Mouse (Mus musculus) heart, embryonic 16.5 days (tissue): ENCODE data around the gene Cdk4. TPM values are rescaled to one million over a fixed set of nuclear protein-coding genes. Genes with fewer than 3 reads are reported as not detected.

Source experiments
- ATAC-seq: fragments of 200-750 bp; cut with Nextera tagmentation; replicated peaks from 2 replicates; pipeline ENCODE4 v1.8.0; 2017; ENCODE audit warnings: moderate number of reproducible peaks; ENCODE audit not compliant: insufficient read depth, low FRiP score; ENCODE audit errors: extremely low read depth
- H3K27ac ChIP-seq: fragments of 300-500 bp; sonication (generic); 2 replicates; pipeline ENCODE4 v1.5.1; 2014; ENCODE audit warnings: mild to moderate bottlenecking, low read length, control low read depth, moderate library complexity
- H3K27me3 ChIP-seq: fragments of 300-500 bp; sonication (generic); 2 replicates; pipeline ENCODE4 v1.6.1; 2014; ENCODE audit warnings: low read length, mixed read lengths; ENCODE audit not compliant: control insufficient read depth, insufficient read depth
- H3K36me3 ChIP-seq: fragments of 300-500 bp; sonication (generic); 2 replicates; pipeline ENCODE4 v1.6.1; 2014; ENCODE audit not compliant: control insufficient read depth, insufficient read depth
- H3K4me1 ChIP-seq: fragments of 300-500 bp; sonication (generic); 2 replicates; pipeline ENCODE4 v1.6.1; 2014; ENCODE audit warnings: low read length, mixed read lengths; ENCODE audit not compliant: control insufficient read depth, insufficient read depth
- H3K4me2 ChIP-seq: fragments of 300-500 bp; sonication (generic); 2 replicates; pipeline ENCODE4 v1.6.1; 2014; ENCODE audit warnings: low read depth, mild to moderate bottlenecking, control low read depth, low read length
- H3K4me3 ChIP-seq: fragments of 300-500 bp; sonication (generic); 2 replicates; pipeline ENCODE4 v1.5.1; 2014; ENCODE audit warnings: mild to moderate bottlenecking, control low read depth, low read length
- H3K9ac ChIP-seq: fragments of 300-500 bp; sonication (generic); 2 replicates; pipeline ENCODE4 v1.6.1; 2014; ENCODE audit warnings: low read length, control low read depth
- H3K9me3 ChIP-seq: fragments of 300-500 bp; sonication (generic); replicated peaks from 2 replicates; pipeline ENCODE4 v1.6.1; 2016; ENCODE audit warnings: low read length; ENCODE audit not compliant: control insufficient read depth
- WGBS: fragments of 180-500 bp; shearing (Covaris S2); extraction: QIAGEN DNeasy Blood & Tissue Kit; methylation state at CpG from one replicate; pipeline ENCODE4 v1.1.7; 2014; 5-methylcytosine and 5-hydroxymethylcytosine counted together
- polyA plus RNA-seq: library from polyadenylated mRNA; unstranded; fragments of >200 nt; fragmentation: Nextera tagmentation; extraction: Ambion mirVana; gene quantifications from 2 replicates; pipeline ENCODE4 v1.2.1, GENCODE M21; 2015

Gene Cdk4
- polyA plus RNA-seq, 1 experiment from 2014 or later: 885 TPM

- Histone ChIP-seq H3K9me3 (no peaks in the 10 kb centered on the region), H3K36me3 (no peaks in the 10 kb centered on the region), H3K4me3 (no peak overlapping the region), H3K4me2 (peak overlapping the region; percentile 3; the same call in 1 of the 2 replicates), H3K4me1 (peaks cover 13% of the 10 kb centered on the region), H3K9ac (no peak overlapping the region), H3K27ac (no peak overlapping the region), H3K27me3 (peaks cover 56% of the 10 kb centered on the region)
- ATAC-seq: no peak
- 23% methylated on average over 4 of the region's 4 CpGs for WGBS
These were observed 12.7 kb downstream of the Cdk4 start for GRCm38 (mm10) chr10:127076082-127076481.

- H3K27ac ChIP-seq: no peak overlapping the region
- H3K9ac ChIP-seq: no peak overlapping the region
- ATAC-seq: no peak
These were observed 14.2 kb downstream of the Cdk4 start for GRCm38 (mm10) chr10:127077515-127077914.

GRCm38 (mm10) chr10:127078001-127078676, 14.8 kb downstream of the Cdk4 start:
- Histone ChIP-seq H3K4me3 (no peak overlapping the region; the same call in 1 of the 2 replicates), H3K27ac (no peak overlapping the region), H3K9ac (no peak overlapping the region), H3K4me2 (peak overlapping the region; percentile 66; the same call in 1 of the 2 replicates), H3K27me3 (peaks cover 67% of the 10 kb centered on the region), H3K4me1 (peaks cover 12% of the 10 kb centered on the region), H3K36me3 (no peaks in the 10 kb centered on the region), H3K9me3 (no peaks in the 10 kb centered on the region)
- no peak for ATAC-seq
- 6% methylated on average over 12 of the region's 12 CpGs for WGBS

More at GRCm38 (mm10) chr10:127077515-127077914, 14.2 kb downstream of the Cdk4 start:
- Histone ChIP-seq H3K4me3 (no peak overlapping the region), H3K36me3 (no peaks in the 10 kb centered on the region), H3K4me2 (no peak overlapping the region), H3K27me3 (peaks cover 62% of the 10 kb centered on the region), H3K9me3 (no peaks in the 10 kb centered on the region), H3K4me1 (peaks cover 12% of the 10 kb centered on the region)
- WGBS: 5% methylated on average over 10 of the region's 10 CpGs

- Histone ChIP-seq H3K4me1 (peaks cover 12% of the 10 kb centered on the region), H3K4me2 (peak overlapping the region; percentile 66), H3K27ac (no peak overlapping the region), H3K9me3 (no peaks in the 10 kb centered on the region), H3K9ac (peak overlapping the region; percentile 26; the same call in 1 of the 2 replicates), H3K27me3 (peaks cover 75% of the 10 kb centered on the region), H3K36me3 (no peaks in the 10 kb centered on the region), H3K4me3 (peak overlapping the region; percentile 47)
- no peak for ATAC-seq
- 11% methylated on average over 43 of the region's 49 CpGs for WGBS
These were observed 15.6 kb downstream of the Cdk4 start for GRCm38 (mm10) chr10:127078677-127079575.

- WGBS: 9% methylated on average over 69 of the region's 70 CpGs
- Histone ChIP-seq H3K9me3 (no peaks in the 10 kb centered on the region), H3K9ac (peak overlapping the region; percentile 26; the same call in 1 of the 2 replicates), H3K27ac (no peak overlapping the region), H3K4me3 (peak overlapping the region; percentile 47), H3K4me1 (peaks cover 12% of the 10 kb centered on the region), H3K27me3 (peaks cover 82% of the 10 kb centered on the region), H3K36me3 (no peaks in the 10 kb centered on the region), H3K4me2 (peak overlapping the region; percentile 66)
- no peak for ATAC-seq
These were observed 16.5 kb downstream of the Cdk4 start for GRCm38 (mm10) chr10:127079665-127080391.

- ATAC-seq: no peak
- WGBS: 8% methylated on average over 48 of the region's 48 CpGs
- peaks cover 12% of the 10 kb centered on the region for H3K4me1 ChIP-seq
These were observed 17.8 kb downstream of the Cdk4 start for GRCm38 (mm10) chr10:127080901-127081780.

GRCm38 (mm10) chr10:127081996-127082620, 18.8 kb downstream of the Cdk4 start:
- H3K36me3 ChIP-seq: no peaks in the 10 kb centered on the region
- H3K27ac ChIP-seq: no peak overlapping the region
- no peaks in the 10 kb centered on the region for H3K9me3 ChIP-seq
- H3K4me2 ChIP-seq: no peak overlapping the region
- H3K4me1 ChIP-seq: peaks cover 12% of the 10 kb centered on the region
- WGBS: 35% methylated on average over 8 of the region's 8 CpGs
- H3K27me3 ChIP-seq: peaks cover 65% of the 10 kb centered on the region
- ATAC-seq: no peak
- no peak overlapping the region; the same call in 1 of the 2 replicates for H3K9ac ChIP-seq
- H3K4me3 ChIP-seq: peak overlapping the region; percentile 25; the same call in 1 of the 2 replicates

More at GRCm38 (mm10) chr10:127080901-127081780, 17.8 kb downstream of the Cdk4 start:
- Histone ChIP-seq H3K9ac (peak overlapping the region; percentile 36; the same call in 1 of the 2 replicates), H3K9me3 (no peaks in the 10 kb centered on the region), H3K27me3 (peaks cover 74% of the 10 kb centered on the region), H3K4me3 (peak overlapping the region; percentile 25), H3K27ac (no peak overlapping the region), H3K4me2 (peak overlapping the region; percentile 59), H3K36me3 (no peaks in the 10 kb centered on the region)
